Mouse (Mus musculus) intestine, embryonic 15.5 days (tissue): ENCODE measurements at regions not wholly inside any gene's neighbourhood (a gene's known extent, or its start where the extent isn't known, plus 50 kb on each side); places are given as distances from the start of the nearest gene placed in this dataset.

Source experiments
- ATAC-seq: fragments of 200-750 bp; cut with Nextera tagmentation; 2 replicates; pipeline ENCODE4 v1.8.0; 2017; ENCODE audit warnings: moderate TSS enrichment, moderate library complexity
- H3K27ac ChIP-seq: fragments of 300-500 bp; sonication (generic); 2 replicates; pipeline ENCODE4 v1.5.1; 2015; ENCODE audit warnings: mild to moderate bottlenecking, inconsistent platforms
- H3K27me3 ChIP-seq: fragments of 300-500 bp; sonication (generic); replicated peaks from 2 replicates; pipeline ENCODE4 v1.6.1; 2015; ENCODE audit warnings: inconsistent platforms
- H3K36me3 ChIP-seq: fragments of 300-500 bp; sonication (generic); 2 replicates; pipeline ENCODE4 v1.6.1; 2015; ENCODE audit warnings: inconsistent platforms
- H3K4me1 ChIP-seq: fragments of 300-500 bp; sonication (generic); replicated peaks from 2 replicates; pipeline ENCODE4 v1.6.1; 2015; ENCODE audit warnings: inconsistent platforms
- H3K4me2 ChIP-seq: fragments of 300-500 bp; sonication (generic); replicated peaks from 2 replicates; pipeline ENCODE4 v1.6.1; 2015; ENCODE audit warnings: mild to moderate bottlenecking, inconsistent platforms
- H3K4me3 ChIP-seq: fragments of 300-500 bp; sonication (generic); replicated peaks from 2 replicates; pipeline ENCODE4 v1.5.1; 2015; ENCODE audit warnings: inconsistent platforms
- H3K9ac ChIP-seq: fragments of 300-500 bp; sonication (generic); 2 replicates; pipeline ENCODE4 v1.6.1; 2015; ENCODE audit warnings: inconsistent platforms
- H3K9me3 ChIP-seq: fragments of 300-500 bp; sonication (generic); 2 replicates; pipeline ENCODE4 v1.6.1; 2016; ENCODE audit warnings: inconsistent platforms
- WGBS: fragments of 180-500 bp; shearing (Covaris S2); methylation state at CpG from one replicate; pipeline ENCODE4 v1.1.7; 2015; 5-methylcytosine and 5-hydroxymethylcytosine counted together

GRCm38 (mm10) chrX:99415701-99416100, 55.4 kb downstream of the Pja1 start:
- H3K27ac ChIP-seq: no peak overlapping the region
- H3K4me2 ChIP-seq: no peak overlapping the region
- H3K36me3 ChIP-seq: no peaks in the 10 kb centered on the region
- H3K4me1 ChIP-seq: 0 out of 2 replicates have a peak, but pooled peaks cover 5% of the 10 kb centered on the region
- no peak for ATAC-seq
- no peak overlapping the region for H3K9ac ChIP-seq
- H3K4me3 ChIP-seq: no peak overlapping the region
- peaks cover 21% of the 10 kb centered on the region; the same call in 1 of the 2 replicates for H3K27me3 ChIP-seq
- WGBS: 47% methylated on average over 5 of the region's 5 CpGs
- no peaks in the 10 kb centered on the region for H3K9me3 ChIP-seq

DNA sequence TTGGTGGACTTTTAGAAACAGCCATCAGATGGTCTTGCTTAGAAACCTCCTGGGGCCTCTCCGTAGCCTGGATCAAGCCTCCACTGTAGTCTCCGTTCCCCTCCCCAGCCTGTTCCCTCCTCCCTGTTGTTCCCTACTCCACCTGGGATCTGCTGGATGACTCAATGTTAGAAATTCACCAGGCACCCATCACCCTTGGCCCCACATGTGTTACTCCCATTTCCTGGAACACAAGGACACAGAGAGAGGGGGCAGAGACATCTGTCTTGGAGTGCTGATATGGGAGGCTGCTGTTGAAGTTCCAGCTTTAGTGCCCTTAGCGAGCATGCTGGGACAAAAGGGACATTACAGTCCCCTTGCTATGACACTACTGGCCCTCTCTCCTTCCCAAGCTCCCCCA, 60.1 kb downstream of the Pja1 start:
- no peak overlapping the region for H3K27ac ChIP-seq
- peak; percentile 70 for ATAC-seq
- WGBS: 62% methylated on average over 3 of the region's 3 CpGs

GRCm38 (mm10) chrX:99409858-99410257, 61.2 kb downstream of the Pja1 start:
- H3K36me3 ChIP-seq: no peaks in the 10 kb centered on the region
- H3K4me3 ChIP-seq: no peak overlapping the region
- H3K27ac ChIP-seq: no peak overlapping the region
- no peak for ATAC-seq
- WGBS: 53% methylated on average over 10 of the region's 10 CpGs
- H3K9ac ChIP-seq: no peak overlapping the region
- H3K9me3 ChIP-seq: no peaks in the 10 kb centered on the region
- peaks cover 15% of the 10 kb centered on the region; the same call in 1 of the 2 replicates for H3K27me3 ChIP-seq
- H3K4me1 ChIP-seq: no peaks in the 10 kb centered on the region
- no peak overlapping the region for H3K4me2 ChIP-seq

More for the DNA sequence above, 60.1 kb downstream of the Pja1 start:
- Histone ChIP-seq H3K9ac (no peak overlapping the region), H3K4me2 (no peak overlapping the region), H3K4me3 (no peak overlapping the region), H3K27me3 (peaks cover 20% of the 10 kb centered on the region; the same call in 1 of the 2 replicates), H3K4me1 (no peaks in the 10 kb centered on the region), H3K9me3 (no peaks in the 10 kb centered on the region), H3K36me3 (no peaks in the 10 kb centered on the region)

GRCm38 (mm10) chrX:99409331-99409730, 61.7 kb downstream of the Pja1 start:
- 72% methylated on average over 5 of the region's 5 CpGs for WGBS
- Histone ChIP-seq H3K4me1 (no peaks in the 10 kb centered on the region), H3K4me3 (no peak overlapping the region), H3K27ac (no peak overlapping the region), H3K4me2 (no peak overlapping the region), H3K9ac (no peak overlapping the region), H3K9me3 (no peaks in the 10 kb centered on the region), H3K36me3 (no peaks in the 10 kb centered on the region), H3K27me3 (peaks cover 15% of the 10 kb centered on the region; the same call in 1 of the 2 replicates)
- no peak for ATAC-seq

DNA sequence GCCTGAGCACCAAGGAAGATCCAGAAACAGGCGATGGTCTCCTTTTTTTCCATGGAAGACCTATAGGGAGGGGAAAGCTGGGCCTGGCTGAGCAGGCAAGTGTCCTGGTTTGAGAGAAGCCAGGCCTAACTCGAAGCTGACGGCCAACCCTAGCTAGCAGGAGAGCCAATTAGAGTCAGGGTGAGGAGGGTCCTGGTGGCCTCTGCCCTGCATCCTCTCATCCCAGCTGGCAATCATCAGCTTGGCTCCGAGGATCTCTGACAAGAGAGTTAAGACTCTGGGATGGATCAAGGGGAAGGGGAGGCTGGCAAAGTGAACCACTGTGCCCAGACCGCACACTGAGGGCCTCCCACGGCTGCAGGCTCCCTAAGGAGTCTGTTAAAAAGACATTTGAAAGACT, 62.3 kb downstream of the Pja1 start:
- 42% methylated on average over 6 of the region's 6 CpGs for WGBS
- H3K27me3 ChIP-seq: peaks cover 9% of the 10 kb centered on the region; the same call in 1 of the 2 replicates

GRCm38 (mm10) chrX:99405843-99406242, 65.2 kb downstream of the Pja1 start:
- H3K4me2 ChIP-seq: no peak overlapping the region

More for the DNA sequence above, 62.3 kb downstream of the Pja1 start:
- Histone ChIP-seq H3K4me1 (no peaks in the 10 kb centered on the region), H3K27ac (no peak overlapping the region), H3K4me3 (no peak overlapping the region), H3K9ac (no peak overlapping the region), H3K36me3 (no peaks in the 10 kb centered on the region), H3K4me2 (no peak overlapping the region), H3K9me3 (no peaks in the 10 kb centered on the region)
- ATAC-seq: no peak

DNA sequence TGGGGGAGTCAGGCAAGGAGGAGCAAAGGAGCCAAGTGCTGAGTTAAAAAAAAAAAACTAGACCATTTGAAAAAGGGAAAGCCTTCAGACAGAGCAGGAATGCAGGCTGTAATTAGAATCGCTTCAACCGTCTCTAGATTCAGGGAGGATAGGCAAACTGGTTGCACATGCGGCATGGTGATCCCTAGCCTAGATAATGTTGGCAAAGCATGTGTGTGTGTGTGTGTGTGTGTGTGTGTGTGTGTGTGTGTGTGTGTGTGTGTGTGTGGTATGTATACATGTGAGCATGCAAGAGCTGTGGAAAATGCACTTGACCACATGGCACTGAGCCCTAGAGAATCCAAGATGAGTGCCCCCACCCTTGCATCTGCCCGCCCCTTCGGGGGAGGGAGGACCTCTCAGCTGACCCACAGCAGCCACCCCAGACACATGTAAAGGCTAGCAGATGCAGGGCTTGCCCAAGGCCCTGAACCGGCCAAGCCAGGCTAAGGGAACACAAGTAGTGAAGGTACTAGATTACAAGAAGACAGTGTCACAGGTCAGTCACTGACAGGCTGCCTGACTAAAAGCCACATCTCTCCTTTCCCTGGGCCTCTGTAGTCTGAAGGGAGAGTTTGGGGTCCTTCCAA, 67.4 kb downstream of the Pja1 start:
- no peaks in the 10 kb centered on the region for H3K9me3 ChIP-seq
- H3K27me3 ChIP-seq: 0 out of 2 replicates have a peak, but pooled peaks cover 11% of the 10 kb centered on the region
- no peak overlapping the region for H3K4me2 ChIP-seq
- no peaks in the 10 kb centered on the region for H3K4me1 ChIP-seq
- 68% methylated on average over 6 of the region's 6 CpGs for WGBS
- H3K4me3 ChIP-seq: no peak overlapping the region
- no peak overlapping the region for H3K27ac ChIP-seq
- ATAC-seq: no peak
- H3K36me3 ChIP-seq: no peaks in the 10 kb centered on the region
- no peak overlapping the region for H3K9ac ChIP-seq

More at GRCm38 (mm10) chrX:99405843-99406242, 65.2 kb downstream of the Pja1 start:
- no peak overlapping the region for H3K9ac ChIP-seq
- no peaks in the 10 kb centered on the region for H3K36me3 ChIP-seq
- WGBS: 58% methylated on average over 8 of the region's 8 CpGs
- no peaks in the 10 kb centered on the region for H3K4me1 ChIP-seq
- no peak overlapping the region for H3K27ac ChIP-seq
- H3K4me3 ChIP-seq: no peak overlapping the region
- peaks cover 6% of the 10 kb centered on the region; the same call in 1 of the 2 replicates for H3K27me3 ChIP-seq
- no peak for ATAC-seq
- H3K9me3 ChIP-seq: no peaks in the 10 kb centered on the region

GRCm38 (mm10) chrX:99402841-99403520, 68.1 kb downstream of the Pja1 start:
- Histone ChIP-seq H3K27me3 (peaks cover 10% of the 10 kb centered on the region; the same call in 1 of the 2 replicates), H3K4me1 (no peaks in the 10 kb centered on the region), H3K36me3 (no peaks in the 10 kb centered on the region), H3K27ac (no peak overlapping the region), H3K9ac (no peak overlapping the region), H3K4me3 (no peak overlapping the region), H3K4me2 (no peak overlapping the region), H3K9me3 (no peaks in the 10 kb centered on the region)
- ATAC-seq: no peak
- 58% methylated on average over 9 of the region's 9 CpGs for WGBS

DNA sequence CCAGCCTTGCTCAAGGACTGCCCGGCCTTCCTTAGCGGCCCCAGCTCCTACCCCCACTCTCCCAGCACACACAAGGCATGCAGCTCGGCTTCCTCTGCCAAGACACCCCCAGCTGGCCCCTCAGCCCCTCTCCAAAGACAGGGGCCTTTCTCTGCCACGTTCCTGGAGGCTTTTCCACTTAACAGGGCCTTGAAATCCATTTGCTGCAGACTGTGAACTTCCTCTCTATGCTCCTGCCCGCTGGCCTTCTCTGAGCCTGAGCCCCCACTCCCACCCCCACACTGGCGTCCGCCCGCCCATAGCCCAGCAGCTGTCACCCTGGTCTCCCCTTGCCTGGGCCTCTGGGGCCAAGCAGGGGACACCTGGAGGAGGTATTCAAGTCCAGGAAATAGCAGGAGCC, 73.7 kb downstream of the Pja1 start:
- Histone ChIP-seq H3K9ac (no peak overlapping the region), H3K9me3 (no peaks in the 10 kb centered on the region), H3K4me3 (no peak overlapping the region), H3K27me3 (peaks cover 7% of the 10 kb centered on the region; the same call in 1 of the 2 replicates), H3K4me1 (0 out of 2 replicates have a peak, but pooled peaks cover 7% of the 10 kb centered on the region), H3K27ac (0 out of 2 replicates have a peak overlapping the region, but pooled peaks have one; percentile 22), H3K4me2 (no peak overlapping the region), H3K36me3 (no peaks in the 10 kb centered on the region)
- 22% methylated on average over 8 of the region's 8 CpGs for WGBS
- peak; percentile 76 for ATAC-seq

DNA sequence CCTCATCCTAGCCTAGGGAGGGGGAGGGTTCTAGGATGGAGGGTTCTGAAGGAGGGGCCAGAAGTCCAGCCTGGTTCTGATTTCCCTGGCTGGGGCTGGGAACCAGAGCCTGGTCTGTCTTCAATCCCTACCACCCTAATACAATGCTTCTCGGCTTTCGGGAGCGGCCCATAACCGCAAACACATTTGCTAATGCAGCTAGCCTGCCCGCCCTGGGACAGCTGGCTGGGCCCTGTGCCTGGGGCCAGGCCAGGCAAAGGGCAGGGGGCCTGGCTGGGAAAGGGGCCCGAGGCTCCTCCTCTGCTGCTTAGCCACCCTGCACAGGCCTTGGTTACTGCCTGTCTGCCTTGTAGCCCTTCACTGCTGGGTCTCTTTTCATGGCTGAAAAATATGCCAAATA, 74.9 kb downstream of the Pja1 start:
- 0 out of 2 replicates have a peak, but pooled peaks have one; percentile 26 for ATAC-seq
- H3K36me3 ChIP-seq: no peaks in the 10 kb centered on the region
- H3K9me3 ChIP-seq: no peaks in the 10 kb centered on the region
- no peak overlapping the region for H3K9ac ChIP-seq
- 70% methylated on average over 6 of the region's 6 CpGs for WGBS
- no peak overlapping the region for H3K27ac ChIP-seq
- no peak overlapping the region for H3K4me2 ChIP-seq
- 0 out of 2 replicates have a peak, but pooled peaks cover 7% of the 10 kb centered on the region for H3K4me1 ChIP-seq
- H3K27me3 ChIP-seq: peaks cover 12% of the 10 kb centered on the region; the same call in 1 of the 2 replicates
- no peak overlapping the region for H3K4me3 ChIP-seq

DNA sequence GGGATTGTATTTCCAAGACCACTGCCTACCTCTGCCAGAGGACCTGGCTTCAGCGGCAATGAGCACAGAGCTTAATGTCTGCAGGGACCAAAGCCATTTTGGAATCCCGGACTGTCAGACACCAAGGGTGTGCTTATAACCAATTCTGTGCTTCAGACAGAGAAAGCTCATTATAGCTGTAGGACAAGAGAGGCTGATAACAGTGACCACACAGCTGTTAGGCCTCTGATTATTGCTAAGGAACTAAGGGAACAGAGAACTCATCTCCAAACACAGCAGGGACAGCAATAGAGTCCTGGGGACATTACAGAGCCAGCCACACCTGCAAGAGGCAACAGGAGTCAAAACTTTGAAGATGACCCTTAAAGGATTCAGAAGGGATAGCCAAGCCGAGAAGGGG, 76.0 kb downstream of the Pja1 start:
- Histone ChIP-seq H3K27me3 (peaks cover 12% of the 10 kb centered on the region; the same call in 1 of the 2 replicates), H3K9ac (no peak overlapping the region), H3K9me3 (no peaks in the 10 kb centered on the region), H3K4me1 (0 out of 2 replicates have a peak, but pooled peaks cover 7% of the 10 kb centered on the region), H3K4me2 (no peak overlapping the region), H3K4me3 (no peak overlapping the region), H3K27ac (no peak overlapping the region), H3K36me3 (no peaks in the 10 kb centered on the region)
- ATAC-seq: no peak
- WGBS: 87% methylated on average over 3 of the region's 3 CpGs

DNA sequence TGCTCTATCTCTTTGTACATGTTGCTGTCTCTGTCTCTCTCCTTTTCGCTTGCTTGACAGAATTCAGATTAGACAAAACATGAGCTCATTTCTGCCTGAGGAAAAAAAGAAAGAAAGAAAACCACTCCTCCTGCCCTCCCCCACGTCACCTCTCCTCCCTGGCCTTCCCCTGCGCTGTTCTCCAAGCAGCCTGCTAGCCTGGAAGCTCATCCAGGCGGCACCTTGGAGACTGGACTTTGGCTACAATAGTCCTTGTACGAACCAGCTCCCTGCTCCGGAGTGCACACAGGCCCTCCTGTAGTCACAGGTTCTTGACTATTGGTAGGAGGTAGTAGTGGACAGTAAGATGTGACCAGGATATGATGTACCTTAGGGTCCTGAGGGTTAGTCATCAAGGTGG, 79.4 kb downstream of the Pja1 start:
- no peak overlapping the region for H3K27ac ChIP-seq
- no peak overlapping the region for H3K4me2 ChIP-seq
- peaks cover 12% of the 10 kb centered on the region; the same call in 1 of the 2 replicates for H3K27me3 ChIP-seq
- H3K9ac ChIP-seq: no peak overlapping the region
- H3K36me3 ChIP-seq: no peaks in the 10 kb centered on the region
- peak; percentile 39; the same call in 1 of the 2 replicates for ATAC-seq
- no peaks in the 10 kb centered on the region for H3K9me3 ChIP-seq
- 0 out of 2 replicates have a peak, but pooled peaks cover 4% of the 10 kb centered on the region for H3K4me1 ChIP-seq
- H3K4me3 ChIP-seq: no peak overlapping the region
- WGBS: 65% methylated on average over 6 of the region's 6 CpGs
